Mouse (Mus musculus): Measurements from ENCODE around the gene Tmem267.
A peak's percentile ranks its signal among the peaks of the same experiment; 100 is the strongest.
"Not testable (repeated sequence)": the region's sequence is repeated elsewhere in the genome, so short reads cannot be mapped to it uniquely, and the experiment has no call there.

Tmem267 gene

GRCm38 (mm10) chr13:119487880-119488580 is at the start of gene Tmem267, which contains the start of gene 3110070M22Rik:
Gene Tmem267, plus strand, starts transcription at chr13:119488039.
Gene 3110070M22Rik, minus strand, starts transcription at chr13:119488383.
- no peak for DNase-seq (ENCODE audit: extremely low spot score, low read depth, low spot score)

- no peak for DNase-seq (ENCODE audit: extremely low spot score, low read depth, low spot score)
These were observed 45.6 kb upstream of the Tmem267 start for GRCm38 (mm10) chr13:119442244-119442643.

- no peak for DNase-seq (ENCODE audit: extremely low spot score, low read depth, low spot score)
These were observed 34.3 kb upstream of the Tmem267 start for GRCm38 (mm10) chr13:119453563-119453962.

- DNase-seq (ENCODE audit: extremely low spot score, low read depth, low spot score): no peak
These were observed 32.8 kb upstream of the Tmem267 start for GRCm38 (mm10) chr13:119455082-119455481.

- no peak for DNase-seq (ENCODE audit: extremely low spot score, low read depth, low spot score)
These were observed 31.5 kb upstream of the Tmem267 start for GRCm38 (mm10) chr13:119456342-119456741.

GRCm38 (mm10) chr13:119461900-119462595 is 25.8 kb upstream of the Tmem267 start:
- no peak for DNase-seq (ENCODE audit: extremely low spot score, low read depth, low spot score)

GRCm38 (mm10) chr13:119462596-119463560 is 25.0 kb upstream of the Tmem267 start, which contains the start of gene 4833420G17Rik:
Gene 4833420G17Rik, plus strand, starts transcription at chr13:119462768.
- peak; percentile 80 for DNase-seq (ENCODE audit: extremely low spot score, low read depth, low spot score)

- no peak for DNase-seq (ENCODE audit: extremely low spot score, low read depth, low spot score)
These were observed 11.2 kb upstream of the Tmem267 start for GRCm38 (mm10) chr13:119476631-119477030.

GRCm38 (mm10) chr13:119477789-119478188 is 10.1 kb upstream of the Tmem267 start:
- no peak for DNase-seq (ENCODE audit: extremely low spot score, low read depth, low spot score)

- DNase-seq (ENCODE audit: extremely low spot score, low read depth, low spot score): no peak
These were observed 485 bp upstream of the Tmem267 start for GRCm38 (mm10) chr13:119487354-119487753.

- DNase-seq (ENCODE audit: extremely low spot score, low read depth, low spot score): not testable (repeated sequence)
These were observed 4.2 kb downstream of the Tmem267 start for GRCm38 (mm10) chr13:119492083-119492482.

GRCm38 (mm10) chr13:119494938-119495337 is 7.1 kb downstream of the Tmem267 start:
- not testable (repeated sequence) for DNase-seq (ENCODE audit: extremely low spot score, low read depth, low spot score)

- DNase-seq (ENCODE audit: extremely low spot score, low read depth, low spot score): peak; percentile 49
These were observed 108.7 kb downstream of the Tmem267 start for GRCm38 (mm10) chr13:119596321-119597211.

- not testable (repeated sequence) for DNase-seq (ENCODE audit: extremely low spot score, low read depth, low spot score)
These were observed 110.6 kb downstream of the Tmem267 start for GRCm38 (mm10) chr13:119598466-119598865.

GRCm38 (mm10) chr13:119599066-119599465 is 111.2 kb downstream of the Tmem267 start:
- not testable (repeated sequence) for DNase-seq (ENCODE audit: extremely low spot score, low read depth, low spot score)

GRCm38 (mm10) chr13:119599498-119599897 is 111.7 kb downstream of the Tmem267 start:
- not testable (repeated sequence) for DNase-seq (ENCODE audit: extremely low spot score, low read depth, low spot score)

GRCm38 (mm10) chr13:119600166-119600565 is 112.3 kb downstream of the Tmem267 start:
- DNase-seq (ENCODE audit: extremely low spot score, low read depth, low spot score): peak; percentile 73

- not testable (repeated sequence) for DNase-seq (ENCODE audit: extremely low spot score, low read depth, low spot score)
These were observed 115.0 kb downstream of the Tmem267 start for GRCm38 (mm10) chr13:119602688-119603331.

- DNase-seq (ENCODE audit: extremely low spot score, low read depth, low spot score): not testable (repeated sequence)
These were observed 116.1 kb downstream of the Tmem267 start for GRCm38 (mm10) chr13:119603890-119604289.

Measured in hindlimb bud, embryonic 11.5 days (tissue).